Mouse (Mus musculus): ENCODE results near the gene Olfr1206.

Olfr1206 gene

DNA sequence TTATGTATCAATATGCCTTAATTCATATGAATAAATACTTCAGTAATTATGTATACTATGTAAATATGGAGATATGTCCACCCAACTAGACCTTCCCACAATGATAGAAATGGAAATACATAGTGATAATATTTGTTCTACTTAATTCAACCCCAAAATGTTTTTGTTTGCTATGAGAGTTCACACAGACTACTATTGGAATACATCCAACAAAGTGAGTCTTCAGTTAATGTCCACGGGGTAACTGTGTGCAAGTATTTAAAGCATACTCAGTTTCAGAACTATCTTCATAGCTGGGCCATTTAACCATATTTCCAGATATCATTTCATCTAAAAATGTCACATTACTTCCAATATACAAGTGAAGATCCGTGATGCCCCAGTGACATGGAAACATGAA, at the start of gene Olfr1206:
Olfr1206 (plus strand) TSS at position 301 of the 400 bp plus-strand sequence.
- DNase-seq: no peak

DNA sequence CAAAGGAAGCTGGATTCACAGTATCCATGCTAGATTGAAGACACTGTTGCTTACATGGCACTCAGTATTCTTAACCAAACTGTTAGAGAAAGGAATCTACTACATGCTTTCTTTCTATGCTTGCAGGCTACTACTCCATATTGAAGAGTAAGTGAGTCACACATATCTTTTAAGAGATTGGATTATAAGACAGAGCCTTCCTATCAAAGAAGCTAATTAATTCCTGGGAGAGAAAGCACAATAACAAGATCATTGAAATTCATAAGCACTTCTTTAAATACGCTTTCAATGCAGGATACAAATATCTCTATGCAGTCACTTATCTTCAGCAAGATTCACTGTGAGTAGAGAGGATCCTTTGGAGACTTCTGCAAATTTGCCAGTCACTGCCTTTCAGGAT, 48.8 kb upstream of the Olfr1206 start, which contains the start of gene Olfr1202:
Olfr1202 (plus strand) TSS at position 301 of the 400 bp plus-strand sequence.
- no peak for DNase-seq

DNA sequence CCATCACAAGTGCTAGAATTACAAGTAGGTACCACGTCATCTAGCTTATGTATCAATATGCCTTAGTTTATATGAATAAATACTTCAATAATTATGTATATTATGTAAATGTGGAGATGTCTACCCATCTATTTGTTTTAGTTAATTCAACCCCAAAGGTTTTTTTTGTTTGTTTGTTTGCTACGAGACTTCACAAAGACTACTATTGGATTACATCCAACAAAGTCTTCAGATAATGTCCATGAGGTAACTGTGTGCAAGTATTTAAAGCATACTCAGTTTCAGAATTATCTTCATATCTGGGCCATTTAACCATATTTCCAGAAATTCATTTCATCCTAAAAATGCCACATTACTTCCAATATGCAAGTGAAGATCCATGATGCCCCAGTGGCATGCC, 33.6 kb upstream of the Olfr1206 start, which contains the start of gene Olfr1205:
Olfr1205 (plus strand) TSS at position 301 of the 400 bp plus-strand sequence.
- no peak for DNase-seq

DNA sequence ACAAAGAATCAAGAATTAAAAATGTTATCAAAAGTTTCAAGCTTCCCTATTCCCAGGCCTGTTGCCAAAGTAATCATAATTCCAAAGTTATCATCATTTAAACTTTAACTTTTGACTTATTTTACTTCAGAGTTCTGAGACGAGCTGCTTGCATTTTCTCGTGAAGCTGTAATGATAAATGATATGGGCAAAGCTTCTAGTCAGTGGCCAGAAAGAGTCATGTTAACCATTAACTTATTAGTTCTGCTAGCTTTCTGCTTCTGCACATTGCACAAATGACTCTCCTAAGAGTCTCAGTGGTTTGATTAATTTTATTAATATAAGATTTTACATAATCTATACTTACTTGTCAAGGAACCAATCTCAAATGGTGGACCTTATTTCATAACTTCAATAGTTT, 24.6 kb upstream of the Olfr1206 start:
- no peak for DNase-seq

DNA sequence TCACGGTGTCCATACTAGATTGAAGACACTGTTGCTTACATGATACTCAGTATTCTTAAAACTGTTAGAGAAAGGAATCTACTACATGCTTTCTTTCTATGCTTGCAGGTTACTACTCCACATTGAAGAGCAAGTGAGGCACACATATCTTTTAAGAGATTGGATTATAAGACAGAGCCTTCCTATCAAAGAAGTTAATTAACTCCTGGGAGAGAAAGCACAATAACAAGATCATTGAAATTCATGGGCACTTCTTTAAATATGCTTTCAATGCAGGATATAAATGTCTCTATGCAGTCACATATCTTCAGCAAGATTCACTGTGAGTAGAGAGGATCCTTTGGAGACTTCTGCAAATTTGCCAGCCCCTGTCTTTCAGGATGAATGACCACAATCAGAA, 14.0 kb upstream of the Olfr1206 start, which contains the start of gene Olfr1204:
Olfr1204 (plus strand) TSS at position 301 of the 400 bp plus-strand sequence.
- DNase-seq: no peak

DNA sequence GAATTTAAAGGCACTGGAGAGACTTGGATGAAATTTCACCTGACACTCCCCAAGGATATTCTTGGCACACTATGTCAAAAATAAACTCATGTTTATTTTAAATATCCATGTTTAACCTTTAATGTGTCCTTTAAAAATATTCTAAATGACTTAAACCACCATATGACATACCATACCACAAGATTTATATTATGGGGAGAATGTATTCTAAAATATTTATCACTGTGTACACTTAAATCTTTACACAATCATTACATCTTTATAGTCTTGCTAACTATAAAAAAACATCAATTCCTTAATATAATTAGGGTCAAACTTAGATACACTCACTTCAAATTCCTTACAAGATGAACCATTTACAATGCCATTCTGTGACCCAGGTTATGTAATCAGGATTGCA, 39.2 kb downstream of the Olfr1206 start, which contains the start of gene Olfr1208:
Olfr1208 (minus strand) TSS at position 101 of the 400 bp plus-strand sequence.
- no peak for DNase-seq

DNA sequence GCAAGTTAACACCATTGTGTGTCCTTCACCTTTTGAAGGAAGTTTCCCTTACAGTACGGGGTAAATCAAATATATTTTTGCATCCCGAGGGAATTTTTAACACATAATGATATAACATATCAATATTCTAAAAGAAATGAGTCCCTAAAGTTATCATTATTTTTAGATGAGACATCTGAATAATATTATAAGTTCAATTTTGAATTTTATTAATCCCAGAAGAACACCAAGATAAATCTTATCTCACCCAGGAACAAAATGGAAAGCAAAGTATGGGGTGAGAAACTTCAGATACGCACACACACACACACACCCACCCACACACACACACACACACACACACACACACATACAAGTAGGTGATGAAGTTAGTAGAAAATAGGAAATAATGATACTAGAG, 52.0 kb downstream of the Olfr1206 start, which contains the start of gene Olfr1209:
Olfr1209 (minus strand) TSS at position 101 of the 400 bp plus-strand sequence.
- DNase-seq: no peak

All from embryo, embryonic 11 days (tissue).